Mouse (Mus musculus): Measurements from ENCODE around the gene Atad2b. TPM values are rescaled to one million over a fixed set of nuclear protein-coding genes. Genes with fewer than 3 reads are reported as not detected.
"Not testable (repeated sequence)": the region's sequence is repeated elsewhere in the genome, so short reads cannot be mapped to it uniquely, and the experiment has no call there.

The Atad2b gene
- polyA plus RNA-seq, 1 experiment from 2014 or later: 5.2 TPM

GRCm38 (mm10) chr12:4952272-4952671 lies 35.1 kb downstream of the Atad2b start:
- ATAC-seq: no peak
- Histone ChIP-seq H3K4me2 (ENCODE audit: low read depth, low read length) (no peak overlapping the region), H3K4me1 (ENCODE audit: control insufficient read depth, insufficient read depth, low read length) (no peaks in the 10 kb centered on the region), H3K27me3 (replicated peaks; ENCODE audit: control insufficient read depth, insufficient read depth, low read length) (no peaks in the 10 kb centered on the region), H3K9me3 (ENCODE audit: control insufficient read depth, low read length) (no peaks in the 10 kb centered on the region), H3K4me3 (ENCODE audit: low read length) (no peak overlapping the region), H3K36me3 (ENCODE audit: control insufficient read depth, insufficient read depth, low read length) (peaks cover 16% of the 10 kb centered on the region; the same call in 1 of the 2 replicates), H3K27ac (ENCODE audit: low read length) (no peak overlapping the region), H3K9ac (ENCODE audit: low read depth, low read length) (no peak overlapping the region)
- WGBS: 94% methylated on average over 1 of the region's 1 CpGs

DNA sequence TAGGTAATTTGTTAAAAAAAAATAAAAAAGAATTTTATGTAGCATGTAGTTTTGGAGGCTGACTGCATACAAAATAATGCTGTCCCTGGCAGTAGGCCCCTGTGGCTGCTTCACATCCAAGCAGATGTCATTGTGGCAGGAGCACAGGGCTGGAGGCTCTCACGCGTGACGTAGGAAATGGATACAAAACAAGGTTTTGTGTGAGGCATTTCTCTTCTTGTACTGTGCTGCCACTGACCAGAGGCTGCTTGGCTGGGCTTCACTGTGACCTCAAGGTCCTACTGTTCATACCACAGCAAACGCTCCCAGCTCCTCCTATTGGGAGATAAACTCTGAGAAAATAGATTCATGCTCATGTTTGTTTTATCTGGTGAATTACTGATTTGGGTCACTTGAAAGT lies 36.0 kb downstream of the Atad2b start:
- Histone ChIP-seq H3K4me1 (ENCODE audit: control insufficient read depth, insufficient read depth, low read length) (no peaks in the 10 kb centered on the region), H3K36me3 (ENCODE audit: control insufficient read depth, insufficient read depth, low read length) (peaks cover 16% of the 10 kb centered on the region; the same call in 1 of the 2 replicates), H3K27ac (ENCODE audit: low read length) (no peak overlapping the region), H3K9ac (ENCODE audit: low read depth, low read length) (no peak overlapping the region), H3K9me3 (ENCODE audit: control insufficient read depth, low read length) (no peaks in the 10 kb centered on the region), H3K4me2 (ENCODE audit: low read depth, low read length) (no peak overlapping the region), H3K4me3 (ENCODE audit: low read length) (no peak overlapping the region), H3K27me3 (replicated peaks; ENCODE audit: control insufficient read depth, insufficient read depth, low read length) (no peaks in the 10 kb centered on the region)
- no peak for ATAC-seq
- whole genome bisulfite sequencing: 87% methylated on average over 4 of the region's 4 CpGs

- Histone ChIP-seq H3K4me2 (ENCODE audit: low read depth, low read length) (no peak overlapping the region), H3K4me1 (ENCODE audit: control insufficient read depth, insufficient read depth, low read length) (no peaks in the 10 kb centered on the region), H3K36me3 (ENCODE audit: control insufficient read depth, insufficient read depth, low read length) (no peaks in the 10 kb centered on the region), H3K4me3 (ENCODE audit: low read length) (no peak overlapping the region), H3K27ac (ENCODE audit: low read length) (no peak overlapping the region), H3K27me3 (replicated peaks; ENCODE audit: control insufficient read depth, insufficient read depth, low read length) (no peaks in the 10 kb centered on the region), H3K9ac (ENCODE audit: low read depth, low read length) (no peak overlapping the region), H3K9me3 (ENCODE audit: control insufficient read depth, low read length) (no peaks in the 10 kb centered on the region)
- ATAC-seq: no peak
- 37% methylated on average over 1 of the region's 1 CpGs for WGBS
Observed at GRCm38 (mm10) chr12:4972939-4973338, 55.8 kb downstream of the Atad2b start.

GRCm38 (mm10) chr12:4978324-4978723 lies 61.2 kb downstream of the Atad2b start:
- Histone ChIP-seq H3K27ac (ENCODE audit: low read length) (no peak overlapping the region), H3K4me3 (ENCODE audit: low read length) (no peak overlapping the region), H3K4me1 (ENCODE audit: control insufficient read depth, insufficient read depth, low read length) (no peaks in the 10 kb centered on the region), H3K9ac (ENCODE audit: low read depth, low read length) (no peak overlapping the region), H3K36me3 (ENCODE audit: control insufficient read depth, insufficient read depth, low read length) (no peaks in the 10 kb centered on the region), H3K27me3 (replicated peaks; ENCODE audit: control insufficient read depth, insufficient read depth, low read length) (no peaks in the 10 kb centered on the region), H3K9me3 (ENCODE audit: control insufficient read depth, low read length) (no peaks in the 10 kb centered on the region), H3K4me2 (ENCODE audit: low read depth, low read length) (no peak overlapping the region)
- 90% methylated on average over 6 of the region's 6 CpGs for whole genome bisulfite sequencing
- no peak for ATAC-seq

DNA sequence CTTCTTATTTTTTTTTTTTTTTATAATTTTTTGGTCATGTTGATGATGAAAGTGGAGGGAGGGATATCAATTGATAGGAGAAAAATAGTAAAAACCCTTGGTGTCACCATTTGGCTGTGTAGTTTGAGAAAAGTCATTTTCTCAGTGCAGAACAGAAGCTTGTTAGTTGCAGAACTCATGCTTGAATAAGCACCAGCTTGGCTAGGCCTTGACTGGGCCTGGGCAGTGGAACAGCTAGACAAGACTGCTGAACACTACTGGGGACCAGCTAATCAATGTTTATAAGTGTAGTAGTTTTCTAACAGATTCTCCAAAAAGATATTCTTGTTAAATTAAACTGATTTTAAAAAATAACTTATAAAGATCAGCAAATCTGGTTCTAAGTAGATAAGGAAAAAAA lies 79.8 kb downstream of the Atad2b start:
- H3K27me3 ChIP-seq (replicated peaks; ENCODE audit: control insufficient read depth, insufficient read depth, low read length): no peaks in the 10 kb centered on the region
- H3K4me2 ChIP-seq (ENCODE audit: low read depth, low read length): no peak overlapping the region

GRCm38 (mm10) chr12:5005338-5005737 lies 88.2 kb downstream of the Atad2b start:
- Histone ChIP-seq H3K27ac (ENCODE audit: low read length) (no peak overlapping the region), H3K4me3 (ENCODE audit: low read length) (no peak overlapping the region), H3K9me3 (ENCODE audit: control insufficient read depth, low read length) (no peaks in the 10 kb centered on the region), H3K27me3 (replicated peaks; ENCODE audit: control insufficient read depth, insufficient read depth, low read length) (no peaks in the 10 kb centered on the region), H3K4me2 (ENCODE audit: low read depth, low read length) (no peak overlapping the region), H3K9ac (ENCODE audit: low read depth, low read length) (no peak overlapping the region), H3K36me3 (ENCODE audit: control insufficient read depth, insufficient read depth, low read length) (no peaks in the 10 kb centered on the region), H3K4me1 (ENCODE audit: control insufficient read depth, insufficient read depth, low read length) (no peaks in the 10 kb centered on the region)
- 82% methylated on average over 3 of the region's 3 CpGs for WGBS
- no peak for ATAC-seq

More for the DNA sequence above, 79.8 kb downstream of the Atad2b start:
- no peaks in the 10 kb centered on the region for H3K4me1 ChIP-seq (ENCODE audit: control insufficient read depth, insufficient read depth, low read length)
- H3K9me3 ChIP-seq (ENCODE audit: control insufficient read depth, low read length): no peaks in the 10 kb centered on the region
- no peak overlapping the region for H3K27ac ChIP-seq (ENCODE audit: low read length)
- H3K4me3 ChIP-seq (ENCODE audit: low read length): no peak overlapping the region
- H3K9ac ChIP-seq (ENCODE audit: low read depth, low read length): no peak overlapping the region
- no peak for ATAC-seq
- no peaks in the 10 kb centered on the region for H3K36me3 ChIP-seq (ENCODE audit: control insufficient read depth, insufficient read depth, low read length)

GRCm38 (mm10) chr12:5005776-5006175 lies 88.6 kb downstream of the Atad2b start:
- not testable (repeated sequence) for H3K4me3 ChIP-seq (ENCODE audit: low read length); H3K4me1 ChIP-seq (ENCODE audit: control insufficient read depth, insufficient read depth, low read length); H3K36me3 ChIP-seq (ENCODE audit: control insufficient read depth, insufficient read depth, low read length); H3K27me3 ChIP-seq (replicated peaks; ENCODE audit: control insufficient read depth, insufficient read depth, low read length); H3K4me2 ChIP-seq (ENCODE audit: low read depth, low read length); H3K9ac ChIP-seq (ENCODE audit: low read depth, low read length); H3K9me3 ChIP-seq (ENCODE audit: control insufficient read depth, low read length); ATAC-seq; H3K27ac ChIP-seq (ENCODE audit: low read length)
- 75% methylated on average over 3 of the region's 3 CpGs for WGBS

GRCm38 (mm10) chr12:5008638-5009037 lies 91.5 kb downstream of the Atad2b start:
- H3K4me1 ChIP-seq (ENCODE audit: control insufficient read depth, insufficient read depth, low read length); H3K27me3 ChIP-seq (replicated peaks; ENCODE audit: control insufficient read depth, insufficient read depth, low read length); H3K9me3 ChIP-seq (ENCODE audit: control insufficient read depth, low read length); H3K4me2 ChIP-seq (ENCODE audit: low read depth, low read length); H3K9ac ChIP-seq (ENCODE audit: low read depth, low read length); H3K4me3 ChIP-seq (ENCODE audit: low read length); H3K27ac ChIP-seq (ENCODE audit: low read length); ATAC-seq; H3K36me3 ChIP-seq (ENCODE audit: control insufficient read depth, insufficient read depth, low read length): not testable (repeated sequence)
- 68% methylated on average over 2 of the region's 2 CpGs for WGBS

DNA sequence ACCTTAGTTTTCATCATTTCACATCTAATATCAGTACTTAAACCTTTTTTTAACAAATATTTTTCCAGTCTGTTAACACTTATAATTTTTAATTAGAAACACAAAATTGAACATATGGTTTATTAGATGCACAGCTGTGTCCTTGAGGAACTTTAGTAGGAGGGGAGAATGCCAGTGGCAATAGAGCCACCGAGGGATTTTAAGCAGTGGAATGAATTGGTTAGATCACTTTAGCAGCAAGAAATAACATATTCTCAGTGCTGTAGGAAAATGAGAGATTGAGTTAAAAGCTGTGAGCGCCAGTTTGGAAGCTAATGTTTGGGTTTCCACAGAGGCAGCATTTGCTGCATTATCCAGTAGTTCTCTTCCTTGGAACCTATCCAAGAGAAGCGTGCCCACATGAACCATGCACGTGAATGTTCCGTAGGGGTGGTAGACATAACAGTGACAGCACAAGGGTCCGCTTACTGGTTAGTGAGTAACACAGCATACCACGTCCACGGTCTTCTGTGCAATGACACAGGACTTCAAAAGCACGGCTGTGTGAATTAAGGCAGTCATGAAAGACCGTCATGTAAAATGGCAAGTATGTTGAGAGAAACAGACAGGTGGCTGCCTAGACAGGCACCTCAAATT lies 108.2 kb downstream of the Atad2b start:
- no peak overlapping the region for H3K9ac ChIP-seq (ENCODE audit: low read depth, low read length)
- H3K27ac ChIP-seq (ENCODE audit: low read length): no peak overlapping the region
- ATAC-seq: no peak
- 90% methylated on average over 10 of the region's 10 CpGs for WGBS
- no peak overlapping the region for H3K4me2 ChIP-seq (ENCODE audit: low read depth, low read length)
- H3K36me3 ChIP-seq (ENCODE audit: control insufficient read depth, insufficient read depth, low read length): no peaks in the 10 kb centered on the region
- H3K4me1 ChIP-seq (ENCODE audit: control insufficient read depth, insufficient read depth, low read length): no peaks in the 10 kb centered on the region
- no peak overlapping the region for H3K4me3 ChIP-seq (ENCODE audit: low read length)
- no peaks in the 10 kb centered on the region for H3K9me3 ChIP-seq (ENCODE audit: control insufficient read depth, low read length)
- no peaks in the 10 kb centered on the region for H3K27me3 ChIP-seq (replicated peaks; ENCODE audit: control insufficient read depth, insufficient read depth, low read length)

DNA sequence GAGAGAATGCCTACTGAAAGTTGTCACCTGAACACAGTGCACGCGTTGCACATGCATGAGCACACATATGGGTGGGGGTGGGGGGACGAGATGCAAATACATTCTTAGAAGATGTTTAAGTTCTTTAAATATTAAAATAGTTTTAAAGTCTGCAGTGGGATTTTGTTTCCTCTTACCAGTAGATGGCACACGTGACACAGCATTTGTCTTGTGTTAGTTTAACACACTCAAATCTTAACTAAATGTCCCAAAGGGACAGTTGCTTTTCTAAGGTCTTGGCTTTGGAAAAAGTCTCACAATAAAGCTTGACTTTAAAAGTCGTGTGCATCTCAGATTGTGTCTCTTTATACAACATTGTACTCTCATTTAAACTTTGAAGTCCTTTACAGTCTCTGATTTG lies 111.9 kb downstream of the Atad2b start:
- no peak for ATAC-seq
- 79% methylated on average over 5 of the region's 5 CpGs for WGBS
- no peaks in the 10 kb centered on the region for H3K27me3 ChIP-seq (replicated peaks; ENCODE audit: control insufficient read depth, insufficient read depth, low read length)

More for the DNA sequence above, 111.9 kb downstream of the Atad2b start:
- H3K27ac ChIP-seq (ENCODE audit: low read length): no peak overlapping the region
- H3K9me3 ChIP-seq (ENCODE audit: control insufficient read depth, low read length): no peaks in the 10 kb centered on the region
- no peak overlapping the region for H3K4me3 ChIP-seq (ENCODE audit: low read length)
- H3K4me2 ChIP-seq (ENCODE audit: low read depth, low read length): no peak overlapping the region
- H3K4me1 ChIP-seq (ENCODE audit: control insufficient read depth, insufficient read depth, low read length): no peaks in the 10 kb centered on the region
- no peaks in the 10 kb centered on the region; the same call in 1 of the 2 replicates for H3K36me3 ChIP-seq (ENCODE audit: control insufficient read depth, insufficient read depth, low read length)
- H3K9ac ChIP-seq (ENCODE audit: low read depth, low read length): no peak overlapping the region

Measured in intestine, embryonic 16.5 days (tissue).